Mouse (Mus musculus) layer of hippocampus, adult 18-20 months (tissue): ENCODE results near the gene Pou6f1. TPM values are rescaled to one million over a fixed set of nuclear protein-coding genes. Genes with fewer than 3 reads are reported as not detected.
A peak's percentile ranks its signal among the peaks of the same experiment; 100 is the strongest.
"Not testable (repeated sequence)": the region's sequence is repeated elsewhere in the genome, so short reads cannot be mapped to it uniquely, and the experiment has no call there.

Experiments used
- DNase-seq, 2 experiments: peaks; one replicate each; pipeline ENCODE4 v3.0.0; 2022; ENCODE audit warnings: low spot score in 2 of 2
- total RNA-seq, 2 experiments: library from RNA; stranded (reverse); gene quantifications; 2 replicates each; pipeline ENCODE4 v1.2.3; 2021

Pou6f1 gene
- total RNA-seq, 2 experiments from 2014 or later = 98.2 to 104 TPM

GRCm38 (mm10) chr15:100577972-100578371, 21.8 kb downstream of the Pou6f1 start:
- DNase-seq = no peak

DNA sequence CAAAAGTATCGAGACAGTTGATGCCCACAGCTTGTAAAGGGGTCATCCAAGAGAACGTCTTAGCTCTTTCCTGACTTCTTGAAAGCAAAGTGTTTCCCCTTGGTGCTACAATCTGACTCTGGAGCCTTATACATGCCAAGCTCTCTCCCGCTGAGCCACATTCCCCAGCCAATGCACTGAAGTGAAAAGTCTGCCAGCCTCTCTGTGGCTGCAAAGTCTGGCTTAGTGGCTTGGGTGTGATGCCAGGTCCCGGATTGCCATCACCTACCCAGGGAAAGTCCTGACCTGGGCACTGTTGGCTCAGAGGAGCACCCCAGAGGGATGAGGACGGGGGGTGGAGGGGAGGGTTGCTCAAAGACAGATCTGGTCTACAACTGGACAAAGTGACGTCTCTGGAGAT, 23.0 kb downstream of the Pou6f1 start:
- no peak for DNase-seq

- DNase-seq = no peak
Observed at GRCm38 (mm10) chr15:100576392-100576791, 23.4 kb downstream of the Pou6f1 start.

GRCm38 (mm10) chr15:100575366-100575765, 24.4 kb downstream of the Pou6f1 start:
- no peak for DNase-seq

DNA sequence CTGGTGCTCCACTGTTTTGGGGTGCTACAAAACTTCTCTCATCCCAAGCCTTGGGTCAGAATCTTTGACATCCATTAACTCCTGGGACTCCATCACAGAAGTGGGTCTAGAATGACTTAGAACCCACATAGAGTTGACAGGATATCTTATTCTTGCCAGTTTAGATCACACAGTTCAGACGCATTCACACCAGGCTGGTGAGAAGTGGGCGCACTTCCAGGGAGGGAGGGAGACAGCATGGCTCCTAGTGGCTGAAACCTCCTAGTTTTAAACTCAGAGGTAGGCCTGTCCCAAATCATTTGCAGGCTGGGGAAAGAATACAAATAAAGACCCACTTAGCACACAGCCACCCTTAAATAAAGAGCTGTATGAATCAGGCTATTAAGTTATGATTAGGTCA, 25.4 kb downstream of the Pou6f1 start:
- DNase-seq = no peak

- DNase-seq = no peak
Observed at GRCm38 (mm10) chr15:100573946-100574345, 25.8 kb downstream of the Pou6f1 start.

DNA sequence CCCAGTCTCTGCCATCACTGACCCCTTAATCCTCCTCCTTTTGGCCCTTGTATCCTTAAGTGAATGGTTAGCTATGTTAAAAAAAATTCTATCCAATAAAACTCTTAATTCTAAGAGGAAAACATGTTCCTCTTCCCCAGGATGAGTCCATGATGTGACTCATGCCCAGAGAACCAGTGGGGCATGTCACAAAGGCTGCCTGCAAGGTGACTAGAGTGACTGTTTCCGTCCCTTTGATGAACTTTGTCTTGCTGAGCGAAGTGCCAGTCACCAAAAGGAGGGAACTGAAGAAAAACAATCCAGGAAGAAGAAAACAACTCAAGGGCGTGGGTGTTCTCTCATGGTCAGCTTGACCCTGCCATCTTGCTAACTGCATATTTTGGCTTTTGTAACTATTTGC, 30.5 kb downstream of the Pou6f1 start:
- DNase-seq = no peak

DNA sequence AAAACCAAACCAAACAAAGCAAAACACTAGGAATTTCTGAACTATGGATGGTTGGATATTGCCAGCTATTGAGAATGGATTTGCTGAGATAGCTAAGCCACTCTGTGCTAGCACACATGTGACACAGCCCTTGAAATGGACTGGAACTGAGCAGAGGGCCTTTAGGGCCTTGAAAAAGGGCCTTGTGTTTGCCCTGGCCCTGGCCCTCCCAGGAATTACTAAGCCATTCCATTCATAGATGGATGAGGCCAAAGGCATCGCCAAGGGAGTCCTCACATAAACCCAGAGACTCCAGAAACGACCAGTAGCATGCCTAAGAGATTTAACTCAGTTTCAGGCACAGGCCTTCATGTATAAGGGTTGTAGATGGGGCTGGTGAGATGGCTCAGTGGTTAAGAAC, 33.3 kb downstream of the Pou6f1 start:
- no peak for DNase-seq

GRCm38 (mm10) chr15:100557705-100558433, 41.9 kb downstream of the Pou6f1 start:
- DNase-seq = no peak

DNA sequence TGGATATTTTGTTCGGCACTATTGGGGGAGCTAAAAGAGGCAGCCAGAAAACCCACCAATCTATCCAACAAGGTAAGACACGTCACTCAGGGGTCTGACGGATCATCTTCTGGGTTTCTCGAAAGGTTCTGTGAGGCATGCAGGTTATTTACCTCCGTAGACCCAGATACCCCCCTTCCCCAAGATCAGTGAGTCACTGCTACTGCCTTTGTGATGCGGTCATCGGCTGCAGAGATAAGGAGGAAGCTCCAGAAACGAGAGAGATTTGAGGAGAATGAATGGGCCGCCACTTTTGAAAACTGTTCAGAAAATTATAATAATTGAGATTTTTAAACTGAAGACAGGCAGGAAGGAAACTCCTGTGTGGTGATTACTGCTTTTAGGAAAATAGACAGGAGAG, 43.4 kb downstream of the Pou6f1 start:
- DNase-seq = no peak

GRCm38 (mm10) chr15:100555965-100556364, 43.8 kb downstream of the Pou6f1 start:
- no peak for DNase-seq

DNA sequence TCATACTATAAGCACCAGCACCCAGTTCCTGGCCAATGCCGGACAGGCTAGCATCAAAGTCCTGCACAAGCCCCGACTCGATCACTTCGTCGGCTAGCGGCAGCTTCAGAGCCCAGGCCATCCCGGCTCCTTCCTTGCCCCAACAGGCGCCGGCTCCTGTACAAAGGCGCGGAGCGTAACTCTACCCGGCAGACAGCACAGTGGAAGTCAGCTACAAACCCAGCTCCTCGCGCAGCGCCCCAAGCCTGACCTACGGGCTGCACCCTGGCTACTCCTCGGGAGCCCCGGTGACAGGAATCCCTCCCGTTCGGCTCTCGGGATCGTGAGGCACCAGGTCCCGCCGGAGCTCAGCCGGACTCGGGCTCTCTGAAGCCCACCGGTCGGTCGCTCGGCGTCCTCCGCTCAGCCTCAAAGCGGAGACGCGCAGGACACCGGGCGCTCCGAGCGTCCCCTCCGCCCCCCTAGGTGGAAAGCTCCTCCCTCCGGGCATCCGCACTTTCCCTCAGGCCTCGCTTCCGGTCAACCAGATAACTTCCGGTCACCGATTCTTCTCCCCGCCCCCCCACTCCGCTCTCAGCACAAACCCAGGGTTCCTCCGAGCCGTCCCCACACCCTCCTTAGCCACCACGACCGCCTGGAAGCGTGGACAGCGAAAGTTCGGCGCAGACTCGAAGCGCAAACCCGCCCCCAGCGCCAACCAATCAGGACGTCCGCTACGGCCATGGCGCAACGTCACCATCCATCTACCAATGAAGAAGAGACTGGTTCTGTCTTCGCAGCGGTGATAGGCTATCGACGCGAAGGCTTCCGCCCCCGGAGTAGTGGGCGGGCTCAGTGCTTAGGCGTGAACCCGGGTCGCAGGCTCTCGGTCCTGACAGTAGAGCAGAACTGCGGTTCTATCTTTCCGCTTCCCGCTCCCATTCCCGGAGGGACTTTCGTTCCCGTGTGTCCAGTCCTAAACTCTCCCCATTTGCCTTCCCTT, 48.2 kb downstream of the Pou6f1 start, which contains the start of gene Tfcp2:
TSS of gene Tfcp2 (minus strand) at position 683 of the 982 bp plus-strand sequence.
- peak; percentile 99 for DNase-seq

DNA sequence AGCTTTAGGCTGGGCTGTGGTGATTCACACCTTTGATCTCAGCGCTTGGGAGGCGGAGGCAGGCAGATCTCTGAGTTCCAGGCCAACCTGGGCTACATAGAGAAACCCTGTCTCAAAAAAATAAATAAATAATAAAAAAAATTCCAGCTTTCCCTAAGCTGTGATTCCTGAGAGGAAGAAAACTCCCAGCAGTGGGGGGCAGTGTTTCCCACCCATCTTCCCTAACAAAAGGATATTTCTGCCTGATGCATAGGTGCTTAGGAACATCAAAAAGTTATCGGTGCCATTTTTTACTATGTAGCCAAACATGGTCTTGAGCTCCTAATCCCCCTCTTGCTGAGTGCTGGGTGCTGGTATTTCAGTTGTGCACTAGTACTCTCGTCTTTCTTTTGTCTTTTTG, 49.5 kb downstream of the Pou6f1 start:
- DNase-seq = peak in 1 of 2 experiments; percentile 14

GRCm38 (mm10) chr15:100543651-100544030, 56.1 kb downstream of the Pou6f1 start:
- DNase-seq = not testable (repeated sequence)

DNA sequence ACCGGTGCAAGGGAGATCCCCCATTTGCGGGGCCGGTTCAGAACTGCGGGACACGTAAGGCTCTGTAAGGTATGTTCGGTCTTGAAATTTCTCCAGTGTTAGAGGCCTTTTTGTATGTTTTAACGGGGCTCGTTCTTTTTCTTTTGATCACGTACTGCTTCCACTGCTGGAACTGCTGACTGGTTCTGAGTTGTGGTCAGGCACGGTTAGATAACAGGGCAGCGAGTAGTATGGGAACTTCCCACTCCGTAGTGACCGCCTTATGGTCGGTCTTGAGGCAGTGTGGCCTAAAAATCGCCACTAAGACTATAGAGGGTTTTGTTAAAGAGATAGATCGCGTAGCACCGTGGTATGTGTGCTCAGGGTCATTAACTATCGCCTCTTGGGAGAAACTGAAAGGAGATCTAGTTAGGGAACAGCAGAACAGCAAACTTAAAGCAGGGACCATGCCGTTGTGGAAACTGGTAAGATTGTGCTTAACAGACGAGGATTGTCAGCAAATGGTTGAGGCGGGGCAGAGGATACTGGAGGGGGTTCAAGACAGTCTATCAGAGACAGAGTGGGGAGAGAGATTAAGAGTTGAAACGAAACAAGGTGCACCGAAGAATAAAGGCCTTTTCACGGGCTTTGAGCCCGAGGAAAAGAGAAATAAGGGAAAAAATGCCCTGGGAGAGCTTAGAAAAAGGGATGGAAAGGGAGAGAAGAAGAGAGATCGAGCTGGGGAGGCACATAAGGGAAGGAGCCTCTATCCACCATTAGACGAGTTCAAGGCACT, 56.7 kb downstream of the Pou6f1 start:
- DNase-seq = not testable (repeated sequence)

- DNase-seq = no peak
Observed at GRCm38 (mm10) chr15:100541426-100541825, 58.4 kb downstream of the Pou6f1 start.

DNA sequence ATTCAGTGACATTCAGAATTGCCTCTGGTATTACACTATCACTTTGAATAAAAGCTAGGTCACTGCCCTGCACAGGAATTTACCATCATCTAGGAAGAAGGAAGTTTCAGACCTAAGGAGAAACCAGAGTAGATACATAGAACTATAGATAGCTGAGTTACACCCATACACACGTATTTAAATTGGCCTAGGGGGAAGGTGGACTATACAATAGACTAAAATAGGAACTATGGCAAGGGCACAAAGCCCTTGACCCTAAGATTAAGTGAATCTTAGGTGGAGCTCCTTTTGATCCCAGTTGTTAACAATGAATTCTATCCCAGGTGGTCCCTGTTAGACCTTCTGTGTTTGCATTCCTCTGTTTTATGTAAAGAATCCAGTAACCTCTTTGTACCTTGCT, 58.8 kb downstream of the Pou6f1 start:
- DNase-seq = not testable (repeated sequence)

DNA sequence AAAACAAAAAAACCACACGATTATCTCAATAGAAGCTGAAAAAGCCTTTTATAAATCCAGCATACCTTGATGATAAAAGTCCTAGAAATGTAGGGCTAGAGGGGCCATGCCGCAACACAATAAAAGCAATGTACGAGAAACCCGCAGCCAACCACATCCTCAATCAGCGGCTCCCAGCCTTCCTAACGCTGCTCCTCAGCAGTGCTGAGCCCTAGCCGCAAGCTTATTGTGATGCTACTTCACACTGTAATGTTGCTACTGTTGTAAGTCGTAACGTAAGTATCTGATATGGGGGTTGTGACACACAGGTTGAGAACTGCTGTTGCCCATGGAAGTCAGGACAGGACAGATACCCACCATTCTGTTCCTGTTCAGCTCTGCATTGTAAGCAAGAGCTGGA, 60.4 kb downstream of the Pou6f1 start:
- DNase-seq = no peak

DNA sequence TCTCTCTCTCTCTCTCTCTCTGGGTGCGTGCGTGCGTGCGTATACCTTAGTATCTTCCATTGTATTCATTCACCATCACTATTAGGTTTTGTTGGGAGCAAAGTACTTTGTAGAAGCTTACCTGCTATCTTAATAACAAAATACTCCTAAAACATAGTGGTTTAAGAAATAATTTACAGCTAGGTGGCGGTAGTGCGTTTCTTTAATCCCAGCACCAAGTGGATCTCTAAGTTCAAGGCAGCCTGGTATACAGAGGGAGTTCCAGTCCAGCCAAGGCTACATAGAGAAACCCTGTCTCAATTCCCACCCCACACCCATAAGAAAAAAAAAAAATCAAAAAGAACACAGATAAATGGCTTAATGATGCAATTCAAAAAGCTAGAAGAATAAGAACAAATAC, 61.9 kb downstream of the Pou6f1 start:
- DNase-seq = peak in 1 of 2 experiments; percentile 34

GRCm38 (mm10) chr15:100527900-100528299, 71.9 kb downstream of the Pou6f1 start:
- DNase-seq = no peak

DNA sequence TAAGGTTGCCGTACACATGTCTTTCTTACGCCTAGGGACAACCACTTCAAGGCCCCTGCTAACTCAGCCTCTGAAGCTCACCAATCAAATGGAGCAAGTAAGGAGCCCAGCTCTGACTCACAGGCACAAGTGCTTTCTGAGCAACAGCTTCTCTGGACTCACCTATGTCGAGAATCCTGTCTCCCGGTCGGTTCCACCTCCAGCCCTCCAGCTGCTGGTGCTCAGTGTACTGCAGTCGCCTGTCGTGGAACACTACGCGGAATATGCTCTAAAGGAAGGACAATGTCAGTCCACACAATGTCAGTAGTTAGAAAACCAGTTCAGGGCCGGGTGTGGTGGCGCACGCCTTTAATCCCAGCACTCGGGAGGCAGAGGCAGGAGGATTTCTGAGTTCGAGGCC, 74.4 kb downstream of the Pou6f1 start:
- no peak for DNase-seq
